Mouse (Mus musculus): ENCODE results near the gene Trnau1ap. TPM values are rescaled to one million over a fixed set of nuclear protein-coding genes. Genes with fewer than 3 reads are reported as not detected.

The Trnau1ap gene
- polyA plus RNA-seq, 1 experiment from 2014 or later = 76.6 TPM

DNA sequence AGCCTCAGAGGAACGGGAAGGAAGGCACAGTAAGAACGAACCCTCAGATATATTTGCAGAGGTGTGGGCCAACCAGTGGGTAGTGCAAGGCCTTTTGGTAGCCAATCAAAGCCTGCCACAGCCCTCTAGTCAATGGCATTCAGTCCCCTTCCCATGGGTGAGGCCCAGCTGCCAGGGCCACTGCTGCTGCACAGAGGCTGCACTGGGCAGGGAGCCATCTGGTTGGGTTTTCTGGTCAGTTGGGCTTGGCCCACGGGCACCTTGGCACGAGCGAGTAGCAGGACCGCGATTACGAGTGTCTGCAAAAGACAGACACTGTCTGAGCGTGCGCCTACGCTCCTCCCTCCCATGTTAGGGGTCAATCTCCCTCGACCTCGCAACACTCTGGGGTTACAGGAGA lies 9.6 kb upstream of the Trnau1ap start:
- H3K4me2 ChIP-seq (ENCODE audit: low read depth, low read length) = no peak overlapping the region
- no peak overlapping the region for H3K27ac ChIP-seq (replicated peaks; ENCODE audit: low read depth, low read length)
- no peaks in the 10 kb centered on the region for H3K9me3 ChIP-seq (replicated peaks; ENCODE audit: control insufficient read depth, low read length)
- no peak overlapping the region for H3K9ac ChIP-seq (replicated peaks; ENCODE audit: low read length)
- H3K4me3 ChIP-seq (ENCODE audit: low read depth, low read length) = no peak overlapping the region
- H3K27me3 ChIP-seq (ENCODE audit: control insufficient read depth, insufficient read depth, low read length) = no peaks in the 10 kb centered on the region
- ATAC-seq (replicated peaks; ENCODE audit: insufficient number of reproducible peaks, low FRiP score, low TSS enrichment, low read depth) = no peak
- no peaks in the 10 kb centered on the region for H3K4me1 ChIP-seq (ENCODE audit: control insufficient read depth, insufficient read depth, low read length)
- DNase-seq (ENCODE audit: low spot score) = no peak
- 96% methylated on average over 13 of the region's 13 CpGs for WGBS
- peaks cover 16% of the 10 kb centered on the region for H3K36me3 ChIP-seq (replicated peaks; ENCODE audit: control insufficient read depth, insufficient read depth, low read depth, low read length)

DNA sequence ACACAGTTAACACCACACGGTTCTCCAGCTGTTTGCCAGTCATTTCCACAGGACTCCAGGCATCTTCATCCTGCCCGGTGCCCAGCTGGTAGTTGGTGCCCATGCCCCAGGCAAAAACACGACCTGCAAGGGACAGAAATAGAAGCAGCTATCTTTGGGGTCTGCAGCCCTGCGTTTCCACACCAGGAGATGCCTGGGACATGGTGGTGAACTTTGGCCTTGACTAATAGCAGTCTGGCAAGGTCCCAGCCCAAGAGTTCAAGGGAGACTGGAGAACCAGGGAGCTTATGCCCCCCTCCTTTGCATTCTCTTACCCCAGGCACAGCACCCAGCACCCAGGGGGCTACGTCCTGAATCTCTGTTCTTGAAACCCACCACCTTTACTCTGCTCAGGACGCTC lies 3.5 kb upstream of the Trnau1ap start:
- WGBS = 86% methylated on average over 6 of the region's 6 CpGs
- no peak for DNase-seq (ENCODE audit: low spot score)
- Histone ChIP-seq H3K36me3 (replicated peaks; ENCODE audit: control insufficient read depth, insufficient read depth, low read depth, low read length) (peaks cover 13% of the 10 kb centered on the region), H3K4me2 (ENCODE audit: low read depth, low read length) (no peak overlapping the region), H3K9me3 (replicated peaks; ENCODE audit: control insufficient read depth, low read length) (no peaks in the 10 kb centered on the region), H3K27ac (replicated peaks; ENCODE audit: low read depth, low read length) (no peak overlapping the region), H3K4me1 (ENCODE audit: control insufficient read depth, insufficient read depth, low read length) (no peaks in the 10 kb centered on the region), H3K9ac (replicated peaks; ENCODE audit: low read length) (no peak overlapping the region), H3K27me3 (ENCODE audit: control insufficient read depth, insufficient read depth, low read length) (no peaks in the 10 kb centered on the region), H3K4me3 (ENCODE audit: low read depth, low read length) (no peak overlapping the region)
- no peak for ATAC-seq (replicated peaks; ENCODE audit: insufficient number of reproducible peaks, low FRiP score, low TSS enrichment, low read depth)

DNA sequence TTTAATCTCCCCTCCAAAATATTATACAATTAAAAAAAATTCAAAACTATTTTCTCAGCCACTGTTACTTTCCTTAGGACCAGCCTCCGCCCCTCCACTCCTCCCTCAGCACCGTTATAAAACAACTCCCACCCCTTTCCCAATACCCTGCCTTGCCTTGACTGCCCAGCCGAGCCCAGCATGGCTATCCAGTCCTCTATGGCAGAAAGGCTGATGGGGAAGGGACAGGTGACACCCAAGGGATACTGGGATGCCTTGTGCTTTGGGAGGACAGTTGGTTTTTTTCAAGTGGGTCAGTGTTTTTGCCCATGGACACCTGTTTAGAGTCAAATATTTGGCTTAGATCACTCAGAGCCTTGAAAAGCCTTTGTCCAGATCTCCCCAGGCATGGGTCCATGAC lies 2.6 kb upstream of the Trnau1ap start:
- 79% methylated on average over 3 of the region's 3 CpGs for WGBS
- H3K4me2 ChIP-seq (ENCODE audit: low read depth, low read length) = no peak overlapping the region
- no peak overlapping the region for H3K9ac ChIP-seq (replicated peaks; ENCODE audit: low read length)
- no peak overlapping the region for H3K27ac ChIP-seq (replicated peaks; ENCODE audit: low read depth, low read length)
- DNase-seq (ENCODE audit: low spot score) (no peak), ATAC-seq (replicated peaks; ENCODE audit: insufficient number of reproducible peaks, low FRiP score, low TSS enrichment, low read depth) (no peak)
- peaks cover 13% of the 10 kb centered on the region for H3K36me3 ChIP-seq (replicated peaks; ENCODE audit: control insufficient read depth, insufficient read depth, low read depth, low read length)
- H3K4me3 ChIP-seq (ENCODE audit: low read depth, low read length) = no peak overlapping the region
- no peaks in the 10 kb centered on the region for H3K4me1 ChIP-seq (ENCODE audit: control insufficient read depth, insufficient read depth, low read length)
- no peaks in the 10 kb centered on the region for H3K9me3 ChIP-seq (replicated peaks; ENCODE audit: control insufficient read depth, low read length)
- no peaks in the 10 kb centered on the region for H3K27me3 ChIP-seq (ENCODE audit: control insufficient read depth, insufficient read depth, low read length)

DNA sequence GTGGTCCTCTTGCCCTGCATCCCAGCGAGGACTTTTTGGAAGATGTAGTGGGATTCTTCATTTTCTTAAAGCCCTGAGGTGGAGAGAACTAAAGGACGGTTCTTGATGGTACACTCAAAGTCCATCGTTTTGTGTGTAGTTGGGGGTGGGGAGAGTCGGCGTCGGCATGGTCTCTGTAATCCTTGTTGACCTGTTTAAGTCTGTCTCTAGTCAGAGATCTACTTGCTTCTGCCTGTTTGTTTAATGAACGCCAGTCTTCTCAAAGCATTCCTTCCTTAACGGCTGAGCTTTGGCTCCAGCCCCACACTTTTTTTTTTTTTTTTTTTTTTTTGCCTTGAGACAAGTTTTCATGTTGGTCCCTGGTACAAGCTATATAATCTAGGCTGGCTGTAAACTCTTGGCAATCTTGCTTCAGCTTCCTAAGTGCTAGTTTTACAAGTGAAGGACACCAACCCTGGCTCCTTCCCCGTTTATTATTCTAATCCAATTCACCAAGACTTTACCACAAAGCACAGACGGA lies 557 bp upstream of the Trnau1ap start:
- Histone ChIP-seq H3K27me3 (ENCODE audit: control insufficient read depth, insufficient read depth, low read length) (no peaks in the 10 kb centered on the region), H3K36me3 (replicated peaks; ENCODE audit: control insufficient read depth, insufficient read depth, low read depth, low read length) (peaks cover 11% of the 10 kb centered on the region), H3K4me3 (ENCODE audit: low read depth, low read length) (peak overlapping the region; percentile 79), H3K9me3 (replicated peaks; ENCODE audit: control insufficient read depth, low read length) (no peaks in the 10 kb centered on the region), H3K9ac (replicated peaks; ENCODE audit: low read length) (peak overlapping the region; percentile 89), H3K4me1 (ENCODE audit: control insufficient read depth, insufficient read depth, low read length) (no peaks in the 10 kb centered on the region), H3K4me2 (ENCODE audit: low read depth, low read length) (peak overlapping the region; percentile 45), H3K27ac (replicated peaks; ENCODE audit: low read depth, low read length) (no peak overlapping the region)
- WGBS = 11% methylated on average over 10 of the region's 10 CpGs
- ATAC-seq (replicated peaks; ENCODE audit: insufficient number of reproducible peaks, low FRiP score, low TSS enrichment, low read depth) (no peak), DNase-seq (ENCODE audit: low spot score) (no peak)

DNA sequence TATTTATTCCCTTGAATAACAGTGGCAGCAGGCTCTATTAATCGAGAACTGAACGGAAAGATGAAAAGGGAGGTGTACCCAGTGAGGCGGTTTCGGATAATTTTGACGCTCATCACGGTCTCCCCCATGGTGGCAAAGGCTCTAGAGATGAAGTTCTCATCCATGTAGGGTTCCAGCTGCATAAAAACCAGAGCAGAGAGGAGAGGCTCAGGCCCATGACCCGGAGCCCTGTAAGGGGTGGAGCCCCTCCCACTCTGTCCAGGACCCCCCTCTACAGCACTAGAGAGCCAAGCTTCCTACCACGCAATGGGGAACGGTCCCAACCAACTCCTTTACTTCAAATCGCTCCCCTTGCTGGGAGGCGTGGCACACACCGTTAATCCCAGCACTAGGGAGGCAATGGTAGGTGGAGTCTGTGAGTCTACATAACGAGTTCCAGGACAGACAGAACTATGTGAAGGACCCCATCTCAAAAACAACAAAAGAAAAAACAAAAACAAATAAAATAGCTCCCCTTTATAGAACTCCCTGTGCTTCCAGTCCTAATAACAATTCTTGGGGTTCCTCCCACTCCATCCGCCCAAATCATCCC lies 851 bp downstream of the Trnau1ap start:
- no peak for DNase-seq (ENCODE audit: low spot score)
- peak overlapping the region; percentile 79 for H3K4me3 ChIP-seq (ENCODE audit: low read depth, low read length)
- peak overlapping the region; percentile 45 for H3K4me2 ChIP-seq (ENCODE audit: low read depth, low read length)
- H3K9me3 ChIP-seq (replicated peaks; ENCODE audit: control insufficient read depth, low read length) = no peaks in the 10 kb centered on the region
- WGBS = 47% methylated on average over 14 of the region's 14 CpGs
- ATAC-seq (replicated peaks; ENCODE audit: insufficient number of reproducible peaks, low FRiP score, low TSS enrichment, low read depth) = no peak
- no peaks in the 10 kb centered on the region for H3K4me1 ChIP-seq (ENCODE audit: control insufficient read depth, insufficient read depth, low read length)
- H3K36me3 ChIP-seq (replicated peaks; ENCODE audit: control insufficient read depth, insufficient read depth, low read depth, low read length) = peaks cover 9% of the 10 kb centered on the region
- H3K27me3 ChIP-seq (ENCODE audit: control insufficient read depth, insufficient read depth, low read length) = no peaks in the 10 kb centered on the region
- H3K27ac ChIP-seq (replicated peaks; ENCODE audit: low read depth, low read length) = no peak overlapping the region
- peak overlapping the region; percentile 89 for H3K9ac ChIP-seq (replicated peaks; ENCODE audit: low read length)

DNA sequence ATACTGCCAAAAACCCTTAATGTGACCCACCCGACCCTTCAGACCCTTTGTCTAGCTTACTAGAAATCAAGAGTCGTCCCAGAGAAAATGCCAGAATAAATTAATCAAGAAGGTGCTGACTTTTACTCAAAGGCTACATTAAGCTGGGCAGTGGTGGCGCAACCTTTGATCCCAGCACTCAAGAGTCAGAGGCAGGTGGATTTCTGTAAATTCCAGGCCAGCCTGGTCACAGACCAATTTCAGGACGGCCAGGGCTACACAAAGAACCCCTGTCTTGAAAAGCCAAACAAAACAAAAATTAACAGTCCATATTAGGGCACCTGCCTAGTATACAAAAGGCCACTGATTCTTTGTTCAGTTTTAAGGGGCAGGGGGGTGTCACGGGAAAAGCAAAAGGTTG lies 2.9 kb downstream of the Trnau1ap start:
- H3K27ac ChIP-seq (replicated peaks; ENCODE audit: low read depth, low read length) = no peak overlapping the region
- DNase-seq (ENCODE audit: low spot score) (no peak), ATAC-seq (replicated peaks; ENCODE audit: insufficient number of reproducible peaks, low FRiP score, low TSS enrichment, low read depth) (no peak)
- H3K9ac ChIP-seq (replicated peaks; ENCODE audit: low read length) = no peak overlapping the region
- no peaks in the 10 kb centered on the region for H3K4me1 ChIP-seq (ENCODE audit: control insufficient read depth, insufficient read depth, low read length)
- no peaks in the 10 kb centered on the region for H3K9me3 ChIP-seq (replicated peaks; ENCODE audit: control insufficient read depth, low read length)
- no peak overlapping the region for H3K4me2 ChIP-seq (ENCODE audit: low read depth, low read length)
- H3K36me3 ChIP-seq (replicated peaks; ENCODE audit: control insufficient read depth, insufficient read depth, low read depth, low read length) = peaks cover 5% of the 10 kb centered on the region
- no peaks in the 10 kb centered on the region for H3K27me3 ChIP-seq (ENCODE audit: control insufficient read depth, insufficient read depth, low read length)
- 75% methylated on average over 5 of the region's 5 CpGs for WGBS
- no peak overlapping the region for H3K4me3 ChIP-seq (ENCODE audit: low read depth, low read length)

DNA sequence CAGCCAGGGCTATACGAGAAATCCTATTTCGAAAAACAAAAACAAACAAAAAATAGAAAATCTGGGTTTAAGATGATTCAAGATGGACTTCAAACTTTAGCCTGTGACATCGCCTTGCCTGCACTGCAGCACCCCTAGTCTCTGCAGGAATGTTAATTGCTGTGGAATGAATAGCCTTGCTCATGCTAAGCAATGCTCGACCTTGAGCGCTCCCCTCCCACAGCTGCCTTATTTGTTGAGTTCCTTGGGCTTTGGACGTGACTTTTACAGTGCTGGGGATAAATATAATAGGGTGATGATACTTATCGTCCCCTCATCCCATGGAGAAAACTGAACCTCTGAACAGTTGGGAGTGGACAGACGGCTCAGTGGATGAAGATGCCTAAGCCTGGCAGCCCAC lies 13.6 kb downstream of the Trnau1ap start:
- H3K4me1 ChIP-seq (ENCODE audit: control insufficient read depth, insufficient read depth, low read length) = no peaks in the 10 kb centered on the region
- ATAC-seq (replicated peaks; ENCODE audit: insufficient number of reproducible peaks, low FRiP score, low TSS enrichment, low read depth) (no peak), DNase-seq (ENCODE audit: low spot score) (no peak)
- no peak overlapping the region for H3K4me3 ChIP-seq (ENCODE audit: low read depth, low read length)
- H3K27ac ChIP-seq (replicated peaks; ENCODE audit: low read depth, low read length) = no peak overlapping the region
- no peaks in the 10 kb centered on the region for H3K9me3 ChIP-seq (replicated peaks; ENCODE audit: control insufficient read depth, low read length)
- no peaks in the 10 kb centered on the region for H3K27me3 ChIP-seq (ENCODE audit: control insufficient read depth, insufficient read depth, low read length)
- no peak overlapping the region for H3K4me2 ChIP-seq (ENCODE audit: low read depth, low read length)
- peaks cover 5% of the 10 kb centered on the region for H3K36me3 ChIP-seq (replicated peaks; ENCODE audit: control insufficient read depth, insufficient read depth, low read depth, low read length)
- 81% methylated on average over 8 of the region's 8 CpGs for WGBS
- no peak overlapping the region for H3K9ac ChIP-seq (replicated peaks; ENCODE audit: low read length)

DNA sequence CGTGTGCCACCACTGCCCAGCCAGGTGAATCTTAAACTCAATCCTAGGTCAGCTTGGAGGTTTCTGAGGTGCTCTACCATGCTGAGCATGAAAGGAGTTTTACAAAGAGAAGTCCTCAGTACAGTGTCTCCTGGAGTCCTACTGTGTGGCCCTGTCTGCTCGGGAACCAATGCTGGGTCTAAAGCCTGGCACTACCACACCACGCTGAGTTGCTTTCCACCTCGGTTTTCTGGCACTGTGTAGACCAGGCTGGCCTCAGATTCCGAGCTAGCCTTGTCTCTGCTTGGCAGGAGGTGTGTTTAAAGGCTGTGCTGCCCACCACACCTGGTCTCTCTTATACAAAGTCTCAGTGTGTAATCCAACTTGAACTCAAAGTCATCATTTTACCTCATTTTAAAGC lies 16.7 kb downstream of the Trnau1ap start:
- Histone ChIP-seq H3K4me3 (ENCODE audit: low read depth, low read length) (no peak overlapping the region), H3K36me3 (replicated peaks; ENCODE audit: control insufficient read depth, insufficient read depth, low read depth, low read length) (peaks cover 8% of the 10 kb centered on the region), H3K4me1 (ENCODE audit: control insufficient read depth, insufficient read depth, low read length) (no peaks in the 10 kb centered on the region; the same call in 1 of the 2 replicates), H3K9me3 (replicated peaks; ENCODE audit: control insufficient read depth, low read length) (no peaks in the 10 kb centered on the region), H3K4me2 (ENCODE audit: low read depth, low read length) (no peak overlapping the region), H3K27ac (replicated peaks; ENCODE audit: low read depth, low read length) (no peak overlapping the region), H3K9ac (replicated peaks; ENCODE audit: low read length) (no peak overlapping the region), H3K27me3 (ENCODE audit: control insufficient read depth, insufficient read depth, low read length) (no peaks in the 10 kb centered on the region)
- 85% methylated on average over 5 of the region's 5 CpGs for WGBS
- DNase-seq (ENCODE audit: low spot score) (no peak), ATAC-seq (replicated peaks; ENCODE audit: insufficient number of reproducible peaks, low FRiP score, low TSS enrichment, low read depth) (no peak)
